Mouse (Mus musculus): ENCODE measurements at regions not wholly inside any gene's neighbourhood (a gene's known extent, or its start where the extent isn't known, plus 50 kb on each side); places are given as distances from the start of the nearest gene placed in this dataset.

DNA sequence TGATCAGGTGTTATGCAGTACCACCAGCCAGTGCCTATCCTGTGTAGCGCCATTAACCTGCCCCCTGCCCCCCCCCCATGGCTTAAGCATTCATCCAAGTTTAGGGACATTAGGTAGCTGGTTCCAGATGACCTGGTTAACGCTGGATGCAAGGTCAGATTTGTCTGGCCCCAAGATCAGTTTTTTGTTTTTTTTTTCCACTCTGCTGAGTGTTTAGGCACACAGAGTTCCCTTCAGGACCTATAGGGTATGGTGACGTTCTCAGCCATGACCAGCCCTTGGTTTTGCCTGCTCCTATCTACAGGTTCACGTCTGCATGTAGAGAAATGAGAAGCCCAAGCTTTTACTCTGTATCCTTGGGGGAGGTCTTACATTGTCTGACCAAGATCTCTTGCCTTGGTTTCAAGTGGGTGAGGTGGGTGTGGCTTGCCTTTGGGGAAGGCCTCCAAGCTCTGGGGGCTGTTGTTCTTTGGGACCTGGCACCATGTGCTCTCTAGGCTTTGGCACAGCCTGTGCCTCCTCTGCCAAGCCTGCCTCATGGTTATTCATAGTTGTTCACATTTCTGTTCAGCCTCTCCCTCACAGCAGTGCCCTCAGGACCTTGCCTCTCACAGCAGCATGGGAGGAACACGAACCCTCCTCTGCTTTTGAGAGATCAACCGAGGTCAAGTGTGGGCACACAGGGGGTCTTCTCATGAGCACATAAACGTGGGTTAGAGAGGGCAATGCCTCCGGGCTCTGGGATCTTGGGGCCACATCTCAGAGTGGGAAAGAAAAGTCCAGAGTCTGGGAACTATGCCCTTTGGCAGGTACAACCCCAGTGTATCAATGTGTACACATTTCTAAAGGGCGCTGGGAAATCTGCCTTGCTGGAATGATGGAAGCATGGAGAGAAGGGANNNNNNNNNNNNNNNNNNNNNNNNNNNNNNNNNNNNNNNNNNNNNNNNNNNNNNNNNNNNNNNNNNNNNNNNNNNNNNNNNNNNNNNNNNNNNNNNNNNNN, 208.8 kb upstream of the Peli2 start:
- TF ChIP-seq CTCF (IDR thresholded peaks at IDR 0.05; ENCODE audit: insufficient read depth, low read length) = no peak
- H3K4me1 ChIP-seq (ENCODE audit: control insufficient read depth, insufficient read depth, low read length) = no peaks in the 10 kb centered on the region
- H3K4me3 ChIP-seq (replicated peaks; ENCODE audit: extremely low read depth, low read depth, low read length) = no peak overlapping the region
- DNase-seq = no peak
- 70% methylated on average over 9 of the region's 9 CpGs for WGBS

DNA sequence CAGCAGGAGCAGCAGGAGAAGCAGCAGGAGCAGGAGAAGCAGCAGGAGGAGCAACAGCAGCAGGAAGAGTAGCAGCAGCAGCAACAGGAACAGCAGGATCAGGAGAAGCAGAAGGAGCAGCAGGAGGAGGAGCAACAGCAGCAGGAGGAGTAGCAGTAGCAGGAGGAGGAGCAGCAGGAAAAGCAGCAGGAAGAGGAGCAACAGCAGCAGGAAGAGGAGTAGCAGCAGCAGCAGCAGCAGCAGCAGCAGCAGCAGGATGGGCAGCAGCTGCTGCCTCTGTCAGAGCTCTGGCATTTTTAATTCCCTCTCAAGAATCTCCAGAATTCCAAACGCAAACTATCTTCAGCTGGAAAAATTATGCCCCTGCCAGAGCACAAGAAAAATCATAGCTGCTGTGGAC, 205.0 kb upstream of the Peli2 start:
- Histone ChIP-seq H3K4me3 (replicated peaks; ENCODE audit: extremely low read depth, low read depth, low read length) (no peak overlapping the region), H3K4me1 (ENCODE audit: control insufficient read depth, insufficient read depth, low read length) (no peaks in the 10 kb centered on the region)
- WGBS = 65% methylated on average over 1 of the region's 1 CpGs
- TF ChIP-seq CTCF (IDR thresholded peaks at IDR 0.05; ENCODE audit: insufficient read depth, low read length) (no peak), POLR2A (IDR thresholded peaks at IDR 0.05; ENCODE audit: borderline replicate concordance, extremely low read depth, low read depth, low read length) (no peak)
- DNase-seq = no peak

DNA sequence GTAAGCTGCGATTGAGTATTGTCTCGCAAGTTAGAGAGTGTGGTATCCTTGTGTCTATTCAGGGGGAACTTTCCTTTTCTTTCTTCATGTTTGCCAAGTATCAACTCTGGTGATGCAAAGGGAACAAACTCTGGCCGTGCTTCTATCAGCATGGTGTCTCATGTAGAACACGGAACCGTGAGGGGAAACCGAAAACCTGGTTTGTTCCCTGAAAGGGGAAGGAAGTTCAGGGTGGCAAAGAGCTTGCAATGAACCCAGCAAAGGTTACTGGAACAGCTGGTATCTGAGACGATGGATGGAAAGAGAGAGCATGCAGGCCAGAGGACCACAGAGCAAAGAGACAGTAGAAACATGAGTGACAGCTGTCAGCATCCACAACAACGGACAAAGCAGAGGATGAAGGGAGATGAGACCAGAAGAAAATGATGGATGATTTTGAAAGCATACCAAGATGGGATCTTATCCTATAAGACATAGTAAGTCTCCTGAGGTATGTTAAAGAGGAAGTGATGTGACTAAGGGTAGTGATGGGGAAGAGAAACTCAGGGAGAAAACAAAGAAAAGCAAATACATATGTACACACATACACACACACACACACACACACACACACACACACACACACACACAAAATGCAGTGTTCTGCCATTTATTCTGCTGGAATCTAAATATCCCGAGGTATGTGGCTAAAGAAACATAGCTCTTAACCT, 199.8 kb upstream of the Peli2 start:
- TF ChIP-seq CTCF (IDR thresholded peaks at IDR 0.05; ENCODE audit: insufficient read depth, low read length) (no peak), POLR2A (IDR thresholded peaks at IDR 0.05; ENCODE audit: borderline replicate concordance, extremely low read depth, low read depth, low read length) (no peak)
- Histone ChIP-seq H3K4me1 (ENCODE audit: control insufficient read depth, insufficient read depth, low read length) (no peaks in the 10 kb centered on the region), H3K4me3 (replicated peaks; ENCODE audit: extremely low read depth, low read depth, low read length) (no peak overlapping the region)
- DNase-seq = no peak
- WGBS = 76% methylated on average over 9 of the region's 9 CpGs

DNA sequence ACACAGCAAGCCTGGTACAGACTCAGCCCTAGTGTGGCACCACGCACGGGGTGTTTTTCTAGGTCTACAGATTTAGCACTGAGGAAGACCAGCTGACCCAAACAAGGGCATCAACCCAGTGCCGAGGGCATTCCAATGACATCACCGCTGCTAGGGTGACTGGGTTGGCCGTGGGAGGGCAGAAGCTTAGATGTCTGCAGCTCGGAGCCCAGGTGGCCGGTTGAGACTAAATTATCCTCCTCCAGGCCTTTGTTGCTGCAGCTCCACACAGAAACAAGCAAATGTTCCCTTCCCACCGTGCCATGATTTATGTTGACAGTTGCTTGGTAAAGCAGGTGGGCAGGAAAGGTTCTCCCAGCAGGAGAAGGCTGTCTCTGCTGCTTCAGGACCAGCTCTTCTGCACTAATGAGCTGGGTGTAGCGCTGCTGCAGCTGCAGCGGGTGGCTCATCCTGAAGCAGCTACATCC, 198.8 kb upstream of the Peli2 start:
- no peak for DNase-seq
- Histone ChIP-seq H3K4me3 (replicated peaks; ENCODE audit: extremely low read depth, low read depth, low read length) (no peak overlapping the region), H3K4me1 (ENCODE audit: control insufficient read depth, insufficient read depth, low read length) (no peaks in the 10 kb centered on the region)
- TF ChIP-seq POLR2A (IDR thresholded peaks at IDR 0.05; ENCODE audit: borderline replicate concordance, extremely low read depth, low read depth, low read length) (no peak), CTCF (IDR thresholded peaks at IDR 0.05; ENCODE audit: insufficient read depth, low read length) (no peak)
- WGBS = 60% methylated on average over 10 of the region's 10 CpGs

DNA sequence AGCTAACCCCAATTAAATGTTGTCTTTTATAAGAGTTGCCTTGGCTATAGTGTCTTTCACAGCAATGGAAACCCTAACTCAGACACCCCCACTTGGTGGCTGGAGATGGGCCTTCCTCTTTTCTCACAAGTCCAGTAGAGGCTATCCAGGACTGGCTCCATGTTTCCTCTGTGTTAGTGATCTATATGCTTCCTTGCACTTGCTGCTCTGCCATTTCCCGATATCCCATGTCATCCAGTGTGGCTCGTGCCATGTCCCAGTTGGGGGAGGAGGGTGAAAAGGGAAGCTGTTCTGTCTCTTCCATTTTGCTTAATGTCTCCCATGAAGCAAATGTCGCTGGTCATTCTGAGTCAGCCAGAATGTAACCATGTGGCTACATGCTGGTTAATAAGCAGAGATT, 194.2 kb upstream of the Peli2 start:
- Histone ChIP-seq H3K4me3 (replicated peaks; ENCODE audit: extremely low read depth, low read depth, low read length) (no peak overlapping the region), H3K4me1 (ENCODE audit: control insufficient read depth, insufficient read depth, low read length) (no peaks in the 10 kb centered on the region)
- TF ChIP-seq CTCF (IDR thresholded peaks at IDR 0.05; ENCODE audit: insufficient read depth, low read length) (no peak), POLR2A (IDR thresholded peaks at IDR 0.05; ENCODE audit: borderline replicate concordance, extremely low read depth, low read depth, low read length) (no peak)
- WGBS = 94% methylated on average over 3 of the region's 3 CpGs
- DNase-seq = no peak

DNA sequence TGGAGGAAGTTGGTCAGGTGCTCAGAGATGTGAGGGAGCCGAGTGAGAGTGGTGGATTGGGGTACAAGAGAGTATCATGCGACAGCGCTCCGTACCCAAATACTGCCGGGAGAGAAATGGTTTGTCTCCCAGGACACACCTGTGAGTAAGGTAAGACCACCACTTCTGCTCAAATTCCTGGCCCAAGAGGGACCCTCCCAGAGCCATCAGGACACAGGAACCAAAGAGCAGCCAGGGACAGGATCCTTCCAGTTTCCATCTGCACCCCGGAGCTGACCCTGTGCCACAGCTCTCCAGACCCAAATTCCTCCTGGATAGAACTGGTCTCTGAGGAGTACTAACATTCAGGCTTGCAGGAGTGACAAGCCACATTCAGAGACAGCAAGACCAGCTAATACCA, 185.2 kb upstream of the Peli2 start:
- Histone ChIP-seq H3K4me1 (ENCODE audit: control insufficient read depth, insufficient read depth, low read length) (no peaks in the 10 kb centered on the region; the same call in 1 of the 2 replicates), H3K4me3 (replicated peaks; ENCODE audit: extremely low read depth, low read depth, low read length) (no peak overlapping the region)
- TF ChIP-seq CTCF (IDR thresholded peaks at IDR 0.05; ENCODE audit: insufficient read depth, low read length) = no peak
- no peak for TF ChIP-seq POLR2A (IDR thresholded peaks at IDR 0.05; ENCODE audit: borderline replicate concordance, extremely low read depth, low read depth, low read length)
- no peak for DNase-seq
- 95% methylated on average over 6 of the region's 6 CpGs for WGBS

DNA sequence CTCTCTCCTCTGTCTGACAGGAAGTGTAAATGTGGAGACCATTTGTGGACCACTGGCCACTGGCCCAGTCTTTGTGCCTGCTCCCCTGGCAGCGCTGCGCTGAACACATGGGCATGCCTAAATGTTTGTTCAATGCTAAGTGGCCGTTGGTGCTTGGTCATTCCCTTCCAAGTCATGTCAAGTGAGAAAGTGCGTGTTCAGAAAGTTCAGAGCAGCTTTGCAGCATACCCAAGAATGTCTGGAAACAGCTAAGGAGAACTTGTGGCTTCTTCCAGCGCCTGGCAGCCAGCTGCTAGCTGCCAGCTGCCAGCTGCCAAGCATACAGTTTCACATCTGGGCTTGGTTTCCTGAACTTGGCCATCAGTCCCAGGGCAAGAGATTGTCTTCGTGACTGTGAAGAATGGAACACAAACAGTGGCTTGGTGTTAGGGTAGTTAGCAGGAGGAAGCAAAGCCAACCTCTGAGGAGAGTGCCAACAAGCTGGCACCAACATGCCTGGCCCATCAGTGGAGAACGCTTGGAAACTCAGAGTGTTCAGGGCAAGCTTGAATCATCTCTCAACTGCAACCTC, 183.5 kb upstream of the Peli2 start:
- H3K4me3 ChIP-seq (replicated peaks; ENCODE audit: extremely low read depth, low read depth, low read length) = no peak overlapping the region
- WGBS = 40% methylated on average over 7 of the region's 7 CpGs
- DNase-seq = no peak
- no peaks in the 10 kb centered on the region; the same call in 1 of the 2 replicates for H3K4me1 ChIP-seq (ENCODE audit: control insufficient read depth, insufficient read depth, low read length)
- no peak for TF ChIP-seq POLR2A (IDR thresholded peaks at IDR 0.05; ENCODE audit: borderline replicate concordance, extremely low read depth, low read depth, low read length)
- TF ChIP-seq CTCF (IDR thresholded peaks at IDR 0.05; ENCODE audit: insufficient read depth, low read length) = no peak

DNA sequence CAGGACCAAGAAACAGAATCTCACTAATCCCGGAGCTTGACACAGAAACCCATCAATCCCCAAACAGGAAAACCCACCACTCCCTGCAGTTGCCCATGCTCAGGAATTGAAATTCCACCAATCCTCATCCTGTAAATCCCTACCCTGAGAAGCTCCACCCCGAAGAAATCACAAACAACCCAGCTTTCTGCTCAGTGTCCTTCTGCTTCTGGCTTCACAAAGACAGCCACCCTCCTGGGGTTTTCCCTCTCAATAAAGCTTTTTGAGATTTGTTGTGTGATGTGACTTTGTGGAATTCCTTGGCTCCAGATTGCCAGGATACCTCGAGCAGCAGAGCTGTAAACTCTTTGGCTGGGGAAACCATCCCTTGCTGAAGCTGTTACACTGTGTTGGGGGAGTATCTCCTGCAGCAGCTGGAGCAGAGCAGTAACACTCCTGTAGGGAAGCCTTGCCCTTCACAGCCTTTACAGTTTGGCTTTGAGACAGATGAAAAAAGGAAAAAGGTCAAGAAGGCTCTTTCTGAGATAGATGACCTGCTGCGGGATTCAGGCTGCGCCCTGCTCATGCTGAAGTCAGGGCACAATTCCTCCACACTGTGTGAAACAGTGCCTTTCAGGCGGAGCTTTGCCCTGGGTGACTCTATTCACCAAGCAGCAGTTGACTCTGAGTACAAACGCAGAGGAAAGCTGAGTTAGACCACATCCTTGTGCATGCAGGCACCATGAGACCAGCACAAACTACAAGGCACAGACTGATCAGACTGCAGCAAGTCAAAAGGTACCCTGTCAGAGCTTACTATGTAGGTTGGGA, 180.6 kb upstream of the Peli2 start:
- TF ChIP-seq CTCF (IDR thresholded peaks at IDR 0.05; ENCODE audit: insufficient read depth, low read length) (no peak), POLR2A (IDR thresholded peaks at IDR 0.05; ENCODE audit: borderline replicate concordance, extremely low read depth, low read depth, low read length) (no peak)
- H3K4me3 ChIP-seq (replicated peaks; ENCODE audit: extremely low read depth, low read depth, low read length) = no peak overlapping the region
- DNase-seq = no peak
- no peaks in the 10 kb centered on the region; the same call in 1 of the 2 replicates for H3K4me1 ChIP-seq (ENCODE audit: control insufficient read depth, insufficient read depth, low read length)
- 52% methylated on average over 7 of the region's 7 CpGs for WGBS

DNA sequence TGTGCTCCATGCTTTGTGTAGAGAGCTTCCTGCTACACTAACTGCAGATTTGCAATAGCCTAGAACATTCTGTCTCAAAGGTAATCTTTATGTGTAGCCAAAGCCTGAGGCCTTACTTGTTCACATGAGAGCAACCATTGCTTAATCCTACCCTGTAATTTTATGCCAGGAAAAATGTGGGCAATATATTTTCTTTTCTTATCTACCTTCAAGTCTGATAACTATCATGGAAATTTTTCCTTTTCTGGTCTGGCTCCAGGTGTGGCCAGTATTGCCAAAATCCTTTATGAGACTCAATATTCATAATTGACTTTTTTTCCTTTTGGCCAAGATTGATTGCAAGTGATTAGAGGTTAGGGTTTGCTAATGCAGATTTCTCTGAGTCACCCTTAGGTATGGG, 178.0 kb upstream of the Peli2 start:
- no peak for TF ChIP-seq CTCF (IDR thresholded peaks at IDR 0.05; ENCODE audit: insufficient read depth, low read length)
- no peak for DNase-seq
- H3K4me1 ChIP-seq (ENCODE audit: control insufficient read depth, insufficient read depth, low read length) = no peaks in the 10 kb centered on the region; the same call in 1 of the 2 replicates
- no peak overlapping the region for H3K4me3 ChIP-seq (replicated peaks; ENCODE audit: extremely low read depth, low read depth, low read length)

All from lung, adult 2 months (tissue).